Mouse (Mus musculus) intestine, embryonic 16.5 days (tissue): ENCODE data around the gene Magee2. TPM values are rescaled to one million over a fixed set of nuclear protein-coding genes. Genes with fewer than 3 reads are reported as not detected.
A peak's percentile ranks its signal among the peaks of the same experiment; 100 is the strongest.
"Not testable (repeated sequence)": the region's sequence is repeated elsewhere in the genome, so short reads cannot be mapped to it uniquely, and the experiment has no call there.

ENCODE experiments used
- ATAC-seq: fragments of 200-750 bp; cut with Nextera tagmentation; 2 replicates; pipeline ENCODE4 v1.8.0; 2017; ENCODE audit warnings: moderate TSS enrichment, moderate library complexity
- H3K27ac ChIP-seq: fragments of 300-500 bp; sonication (generic); 2 replicates; pipeline ENCODE4 v1.5.1; 2014; ENCODE audit warnings: mild to moderate bottlenecking, low read length
- H3K27me3 ChIP-seq: fragments of 300-500 bp; sonication (generic); replicated peaks from 2 replicates; pipeline ENCODE4 v1.6.1; 2014; ENCODE audit warnings: low read length, control low read depth, mixed read lengths; ENCODE audit not compliant: control insufficient read depth, insufficient read depth
- H3K36me3 ChIP-seq: fragments of 300-500 bp; sonication (generic); 2 replicates; pipeline ENCODE4 v1.6.1; 2014; ENCODE audit warnings: low read length, control low read depth; ENCODE audit not compliant: control insufficient read depth, insufficient read depth
- H3K4me1 ChIP-seq: fragments of 300-500 bp; sonication (generic); 2 replicates; pipeline ENCODE4 v1.6.1; 2014; ENCODE audit warnings: low read length, control low read depth, mixed read lengths; ENCODE audit not compliant: control insufficient read depth, insufficient read depth
- H3K4me2 ChIP-seq: fragments of 300-500 bp; sonication (generic); 2 replicates; pipeline ENCODE4 v1.6.1; 2014; ENCODE audit warnings: low read depth, low read length, control low read depth
- H3K4me3 ChIP-seq: fragments of 300-500 bp; sonication (generic); 2 replicates; pipeline ENCODE4 v1.5.1; 2014; ENCODE audit warnings: mild to moderate bottlenecking, low read length
- H3K9ac ChIP-seq: fragments of 300-500 bp; sonication (generic); 2 replicates; pipeline ENCODE4 v1.6.1; 2014; ENCODE audit warnings: low read depth, low read length
- H3K9me3 ChIP-seq: fragments of 300-500 bp; sonication (generic); 2 replicates; pipeline ENCODE4 v1.6.1; 2016; ENCODE audit warnings: low read length, control low read depth; ENCODE audit not compliant: control insufficient read depth
- WGBS: fragments of 180-500 bp; shearing (Covaris S2); extraction: QIAGEN DNeasy Blood & Tissue Kit; methylation state at CpG from one replicate; pipeline ENCODE4 v1.1.7; 2014; 5-methylcytosine and 5-hydroxymethylcytosine counted together
- polyA plus RNA-seq: library from polyadenylated mRNA; unstranded; fragments of >200 nt; fragmentation: Nextera tagmentation; extraction: Ambion mirVana; gene quantifications from 2 replicates; pipeline ENCODE4 v1.2.1, GENCODE M21; 2015

The Magee2 gene
- polyA plus RNA-seq, result 1.2 TPM in 2 replicates

- Histone ChIP-seq H3K4me3 (peak within 1 kb of the TSS; percentile 51), H3K9me3 (no peaks in the 10 kb centered on the region), H3K27me3 (peaks cover 2% of the 10 kb centered on the region; the same call in 1 of the 2 replicates), H3K9ac (peak within 1 kb of the TSS; percentile 58), H3K27ac (no peak within 1 kb of the TSS), H3K36me3 (no peaks in the 10 kb centered on the region), H3K4me2 (peak within 1 kb of the TSS; percentile 70), H3K4me1 (no peaks in the 10 kb centered on the region)
- peak; percentile 70 for ATAC-seq
- 19% methylated on average over 37 of the region's 37 CpGs for WGBS
These were observed at the start of gene Magee2 for GRCm38 (mm10) chrX:104856751-104857341. Gene Magee2, minus strand, starts transcription at chrX:104857267.

- Histone ChIP-seq H3K27me3 (peaks cover 2% of the 10 kb centered on the region; the same call in 1 of the 2 replicates), H3K27ac (no peak overlapping the region), H3K9ac (no peak overlapping the region), H3K4me2 (no peak overlapping the region), H3K4me1 (no peaks in the 10 kb centered on the region), H3K4me3 (no peak overlapping the region), H3K36me3 (no peaks in the 10 kb centered on the region), H3K9me3 (no peaks in the 10 kb centered on the region)
- 43% methylated on average over 9 of the region's 9 CpGs for WGBS
- no peak for ATAC-seq
These were observed 3.5 kb downstream of the Magee2 start for GRCm38 (mm10) chrX:104853610-104854009.

- 94% methylated on average over 4 of the region's 5 CpGs for WGBS
- not testable (repeated sequence) for ATAC-seq
These were observed 39.5 kb downstream of the Magee2 start for GRCm38 (mm10) chrX:104817583-104817982.

GRCm38 (mm10) chrX:104816987-104817386 lies 40.1 kb downstream of the Magee2 start:
- not testable (repeated sequence) for H3K36me3 ChIP-seq, H3K4me3 ChIP-seq, H3K4me2 ChIP-seq, ATAC-seq, H3K4me1 ChIP-seq, H3K27ac ChIP-seq, H3K9ac ChIP-seq, H3K9me3 ChIP-seq, H3K27me3 ChIP-seq
- WGBS, result 100% methylated on average over 1 of the region's 3 CpGs

More at GRCm38 (mm10) chrX:104817583-104817982, 39.5 kb downstream of the Magee2 start:
- H3K27ac ChIP-seq, H3K36me3 ChIP-seq, H3K27me3 ChIP-seq, H3K4me1 ChIP-seq, H3K9ac ChIP-seq, H3K4me2 ChIP-seq, H3K9me3 ChIP-seq, H3K4me3 ChIP-seq: not testable (repeated sequence)

- not testable (repeated sequence) for H3K4me2 ChIP-seq, H3K9ac ChIP-seq, H3K27ac ChIP-seq, H3K4me3 ChIP-seq, H3K4me1 ChIP-seq, ATAC-seq, H3K36me3 ChIP-seq, H3K9me3 ChIP-seq, H3K27me3 ChIP-seq
- WGBS, result 41% methylated on average over 3 of the region's 4 CpGs
These were observed 43.4 kb downstream of the Magee2 start for GRCm38 (mm10) chrX:104813704-104814103.

Other genes starting within 250 kb of the Magee2 start
- gene Zdhhc15, start 186.2 kb downstream of the Magee2 start, polyA plus RNA-seq, result 5.7 and 6.4 TPM in 2 replicates
- gene Pbdc1, start 222.5 kb upstream of the Magee2 start, polyA plus RNA-seq, result 53.8 and 57.9 TPM in 2 replicates